Mouse (Mus musculus) bone marrow macrophage, adult 2 months (primary cell): ENCODE data around the gene Ccdc151.

Source experiments
- CTCF ChIP-seq: IDR thresholded peaks from 2 replicates; pipeline ENCODE4 v1.5.1; 2012; ENCODE audit warnings: low read depth, mild to moderate bottlenecking, low read length, moderate library complexity
- POLR2A ChIP-seq: IDR thresholded peaks from 2 replicates; pipeline ENCODE4 v1.6.1; 2012; ENCODE audit warnings: mild to moderate bottlenecking, low read depth, low read length, borderline replicate concordance

DNA sequence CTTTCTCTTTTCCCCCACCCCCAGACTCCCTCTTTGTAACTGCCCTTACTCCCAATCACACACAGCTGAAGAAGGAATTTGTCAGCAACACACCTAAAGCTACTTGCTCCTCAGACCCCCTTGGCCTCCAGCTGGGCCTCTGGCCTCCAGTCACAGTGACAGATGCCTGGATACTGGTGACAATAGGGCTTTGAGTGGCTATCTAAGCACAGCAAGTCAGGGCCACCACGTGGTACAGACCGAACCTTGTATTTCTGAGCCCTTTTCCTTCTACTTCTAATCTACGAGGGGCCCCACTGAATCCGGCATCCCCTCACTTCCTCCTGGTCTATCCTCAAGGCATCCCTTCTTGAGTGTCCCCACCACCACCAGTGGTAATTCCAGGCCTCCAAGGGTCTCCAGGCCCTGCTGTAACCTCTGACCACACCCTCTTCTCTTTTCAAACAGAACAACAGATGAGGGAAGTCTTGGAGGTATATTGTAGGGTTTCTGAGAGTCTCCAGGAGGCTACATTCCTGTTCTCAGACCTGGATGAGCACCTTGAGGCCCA is 47.4 kb upstream of the Ccdc151 start:
- TF ChIP-seq CTCF (no peak), POLR2A (no peak)
